Mouse (Mus musculus) thymus, adult 2 months (tissue): ENCODE measurements around the gene Dennd6a.

Experiments
- CTCF ChIP-seq: fragments of 200-500 bp; IDR thresholded peaks from 2 replicates; pipeline ENCODE4 v1.5.1; 2012; ENCODE audit warnings: mild to moderate bottlenecking, control low read depth, low read length, moderate library complexity, borderline replicate concordance; ENCODE audit not compliant: control insufficient read depth, poor library complexity, insufficient read depth; ENCODE audit errors: extremely low read depth
- POLR2A ChIP-seq: fragments of 200-500 bp; IDR thresholded peaks from 2 replicates; pipeline ENCODE4 v1.6.1; 2012; ENCODE audit warnings: mild to moderate bottlenecking, low read length, control low read depth, moderate library complexity; ENCODE audit not compliant: control insufficient read depth, poor library complexity, insufficient read depth; ENCODE audit errors: extremely low read depth

- no peak for TF ChIP-seq CTCF
- no peak for TF ChIP-seq POLR2A
These were observed 37.0 kb downstream of the Dennd6a start for GRCm38 (mm10) chr14:26610689-26611088.
